Mouse (Mus musculus) stomach, postnatal 0 days (tissue): Measurements from ENCODE around the gene Lrrc32. TPM values are rescaled to one million over a fixed set of nuclear protein-coding genes. Genes with fewer than 3 reads are reported as not detected.

ENCODE experiments used
- ATAC-seq: fragments of 200-750 bp; cut with Nextera tagmentation; 2 replicates; pipeline ENCODE4 v1.8.0; 2017; ENCODE audit not compliant: low FRiP score, low TSS enrichment
- DNase-seq: peaks from one replicate; pipeline ENCODE4 v3.0.0-alpha.2; 2016; ENCODE audit warnings: low spot score
- H3K27ac ChIP-seq: fragments of 300-500 bp; sonication (generic); replicated peaks from 2 replicates; pipeline ENCODE4 v1.5.1; 2014; ENCODE audit warnings: mild to moderate bottlenecking, control low read depth
- H3K27me3 ChIP-seq: fragments of 300-500 bp; sonication (generic); 2 replicates; pipeline ENCODE4 v1.6.1; 2014; ENCODE audit warnings: low read length; ENCODE audit not compliant: control insufficient read depth, insufficient read depth
- H3K36me3 ChIP-seq: fragments of 300-500 bp; sonication (generic); 2 replicates; pipeline ENCODE4 v1.6.1; 2014; ENCODE audit warnings: low read length, mixed read lengths; ENCODE audit not compliant: control insufficient read depth, insufficient read depth
- H3K4me1 ChIP-seq: fragments of 300-500 bp; sonication (generic); replicated peaks from 2 replicates; pipeline ENCODE4 v1.6.1; 2014; ENCODE audit warnings: antibody characterized with exemption; ENCODE audit not compliant: control insufficient read depth, insufficient read depth
- H3K4me2 ChIP-seq: fragments of 300-500 bp; sonication (generic); replicated peaks from 2 replicates; pipeline ENCODE4 v1.6.1; 2014; ENCODE audit warnings: low read depth, mild to moderate bottlenecking, control low read depth, moderate library complexity
- H3K4me3 ChIP-seq: fragments of 300-500 bp; sonication (generic); 2 replicates; pipeline ENCODE4 v1.5.1; 2014; ENCODE audit warnings: low read depth, low read length, control low read depth
- H3K9ac ChIP-seq: fragments of 300-500 bp; sonication (generic); 2 replicates; pipeline ENCODE4 v1.6.1; 2014; ENCODE audit warnings: mild to moderate bottlenecking, low read length, control low read depth, mixed read lengths
- H3K9me3 ChIP-seq: fragments of 300-500 bp; sonication (generic); 2 replicates; pipeline ENCODE4 v1.6.1; 2016; ENCODE audit warnings: low read length; ENCODE audit not compliant: control insufficient read depth
- CTCF ChIP-seq: IDR thresholded peaks from 2 replicates; pipeline ENCODE4 v1.5.1; 2016; ENCODE audit warnings: antibody characterized with exemption, low read depth, mild to moderate bottlenecking, moderate library complexity
- EP300 ChIP-seq: optimal IDR thresholded peaks from 2 replicates; pipeline ENCODE3; 2016; ENCODE audit warnings: antibody characterized with exemption
- WGBS: fragments of 180-500 bp; shearing (Covaris S2); extraction: QIAGEN DNeasy Blood & Tissue Kit; methylation state at CpG from one replicate; pipeline ENCODE4 v1.1.7; 2014; 5-methylcytosine and 5-hydroxymethylcytosine counted together
- polyA plus RNA-seq: library from polyadenylated mRNA; unstranded; fragments of >200 nt; fragmentation: Nextera tagmentation; extraction: Ambion mirVana; gene quantifications from 2 replicates; pipeline ENCODE4 v1.2.1, GENCODE M21; 2015

Gene Lrrc32
- polyA plus RNA-seq, 1 experiment from 2014 or later = 3.6 TPM

DNA sequence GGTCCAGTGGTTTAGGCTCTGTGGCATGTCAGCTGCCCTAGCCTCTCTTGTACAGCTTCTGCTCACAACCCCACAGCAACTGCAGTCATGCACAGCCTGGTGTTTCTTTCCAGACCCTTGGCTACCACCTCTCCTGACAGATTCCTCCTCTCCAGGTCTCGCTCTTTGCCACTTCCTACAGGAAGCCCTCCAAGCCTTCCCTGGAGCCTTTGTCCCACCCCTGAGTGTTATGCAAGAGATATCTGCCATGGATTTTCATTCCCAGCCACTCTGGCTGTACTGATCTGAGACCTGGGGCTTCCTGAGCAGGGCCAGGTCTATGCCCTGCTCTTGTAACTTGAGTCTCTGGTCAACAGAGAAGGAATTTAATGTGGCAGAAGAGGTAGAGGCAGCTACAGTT is 8.6 kb upstream of the Lrrc32 start:
- no peaks in the 10 kb centered on the region for H3K36me3 ChIP-seq
- TF ChIP-seq CTCF (no peak), EP300 (no peak)
- H3K4me2 ChIP-seq = no peak overlapping the region
- H3K9me3 ChIP-seq = no peaks in the 10 kb centered on the region
- H3K4me3 ChIP-seq = no peak overlapping the region
- H3K9ac ChIP-seq = no peak overlapping the region
- H3K27me3 ChIP-seq = no peaks in the 10 kb centered on the region
- WGBS = 86% methylated on average over 1 of the region's 1 CpGs
- DNase-seq (no peak), ATAC-seq (no peak)
- H3K4me1 ChIP-seq = no peaks in the 10 kb centered on the region; the same call in 1 of the 2 replicates
- no peak overlapping the region for H3K27ac ChIP-seq

DNA sequence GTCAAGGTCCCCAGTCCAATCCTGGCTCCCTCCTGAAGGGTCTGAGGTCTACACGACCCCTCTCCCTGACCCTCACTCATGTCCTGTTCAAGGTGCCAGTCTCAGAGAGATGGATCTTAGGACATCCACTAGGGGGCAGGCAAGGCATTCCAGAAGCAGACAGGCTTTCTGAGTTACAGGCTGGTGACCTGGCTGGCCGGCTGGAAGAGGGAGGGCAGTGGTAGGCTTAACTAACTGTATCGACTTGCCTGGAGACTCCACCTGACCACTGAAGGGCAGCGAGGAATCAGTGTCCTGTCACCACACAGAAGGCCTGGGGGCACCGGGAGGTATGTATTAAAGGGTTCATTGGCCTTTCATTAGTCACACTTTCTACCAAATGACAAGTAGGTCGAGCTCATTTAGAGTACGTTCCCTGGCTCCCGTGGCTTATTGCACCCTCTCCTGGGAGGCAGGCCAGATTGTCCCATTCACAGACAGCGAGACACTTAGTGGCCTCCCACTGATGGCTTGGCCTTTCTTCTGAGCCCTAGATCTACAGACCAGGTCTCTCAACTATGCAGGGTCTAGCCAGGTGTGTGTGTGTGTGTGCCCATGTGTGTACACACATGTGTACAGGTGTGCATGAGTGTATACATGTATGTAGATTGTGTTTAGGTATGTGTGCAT is 7.9 kb upstream of the Lrrc32 start:
- no peaks in the 10 kb centered on the region for H3K9me3 ChIP-seq
- peak; percentile 80 for DNase-seq
- no peak overlapping the region for H3K9ac ChIP-seq
- no peak overlapping the region for H3K4me2 ChIP-seq
- peak; percentile 58 for ATAC-seq
- H3K27me3 ChIP-seq = no peaks in the 10 kb centered on the region
- H3K36me3 ChIP-seq = no peaks in the 10 kb centered on the region
- 16% methylated on average over 9 of the region's 9 CpGs for WGBS
- H3K27ac ChIP-seq = no peak overlapping the region
- H3K4me1 ChIP-seq = peaks cover 3% of the 10 kb centered on the region
- no peak overlapping the region for H3K4me3 ChIP-seq
- TF ChIP-seq EP300 (no peak), CTCF (peak; percentile 100)

DNA sequence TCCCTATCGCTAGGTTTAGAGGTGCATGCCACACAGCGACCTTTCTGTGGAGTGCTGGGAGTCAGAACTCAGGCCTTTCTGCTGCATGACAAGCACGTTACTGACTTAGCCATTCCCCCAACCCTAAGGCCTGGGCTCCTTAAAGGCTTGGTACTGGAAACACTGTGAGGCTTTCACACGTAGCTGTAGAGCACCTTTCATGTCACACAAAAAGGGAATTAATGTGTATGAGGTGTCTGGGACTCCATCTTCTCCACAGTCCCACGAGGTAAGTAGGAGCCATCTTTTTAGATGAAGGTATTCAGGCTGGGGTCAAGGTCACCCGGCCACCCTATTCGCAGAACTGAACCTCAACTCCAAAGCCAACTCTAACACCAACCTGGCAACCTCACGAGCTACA is 7.2 kb upstream of the Lrrc32 start:
- peaks cover 3% of the 10 kb centered on the region for H3K4me1 ChIP-seq
- no peak for ATAC-seq
- no peaks in the 10 kb centered on the region for H3K27me3 ChIP-seq
- no peak for DNase-seq
- WGBS = 82% methylated on average over 8 of the region's 8 CpGs
- no peaks in the 10 kb centered on the region for H3K9me3 ChIP-seq
- H3K36me3 ChIP-seq = no peaks in the 10 kb centered on the region
- no peak overlapping the region for H3K9ac ChIP-seq
- TF ChIP-seq EP300 (no peak), CTCF (no peak)
- H3K4me3 ChIP-seq = no peak overlapping the region
- no peak overlapping the region for H3K27ac ChIP-seq
- H3K4me2 ChIP-seq = no peak overlapping the region

DNA sequence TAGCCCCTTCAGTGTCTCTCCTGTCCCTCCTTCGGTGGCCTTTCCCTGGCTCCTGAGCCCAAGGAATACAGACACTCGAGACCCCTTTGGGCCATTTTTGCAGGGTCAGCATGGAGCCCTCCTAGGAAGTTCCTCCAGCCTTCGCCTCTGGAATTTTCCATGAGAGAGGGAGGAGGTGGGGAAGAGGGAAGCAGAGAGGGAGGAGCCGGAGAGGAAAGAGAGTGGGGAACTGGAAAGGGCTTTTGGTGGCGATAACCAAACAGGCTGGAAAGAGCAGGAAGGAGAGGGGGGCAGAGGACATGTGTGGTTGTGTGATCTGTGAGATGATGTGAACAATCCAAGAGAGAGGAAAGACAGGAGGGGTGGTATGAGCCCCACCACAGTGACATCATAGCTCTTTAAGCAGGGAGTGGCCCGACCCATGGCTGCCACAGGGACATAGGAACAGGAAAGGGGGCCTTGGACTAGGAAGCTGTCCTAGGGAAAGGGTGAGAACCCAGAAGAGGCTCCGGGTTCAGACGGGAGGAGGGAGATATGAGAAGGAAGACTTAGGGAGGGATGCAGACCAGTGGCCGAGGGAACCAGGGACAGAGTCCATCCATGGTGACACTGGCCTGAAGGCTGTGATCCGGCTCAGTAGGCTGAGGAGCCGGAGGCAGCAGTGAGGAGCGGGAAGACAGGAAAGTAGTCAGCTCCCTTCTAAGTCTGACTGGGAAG is 6.4 kb upstream of the Lrrc32 start:
- H3K4me1 ChIP-seq = peaks cover 3% of the 10 kb centered on the region
- no peak overlapping the region for H3K4me3 ChIP-seq
- H3K9ac ChIP-seq = 0 out of 2 replicates have a peak overlapping the region, but pooled peaks have one; percentile 2
- H3K36me3 ChIP-seq = no peaks in the 10 kb centered on the region
- H3K4me2 ChIP-seq = no peak overlapping the region
- H3K9me3 ChIP-seq = no peaks in the 10 kb centered on the region
- H3K27ac ChIP-seq = peak overlapping the region; percentile 82
- WGBS = 41% methylated on average over 12 of the region's 12 CpGs
- DNase-seq (no peak), ATAC-seq (peak; percentile 28; the same call in 1 of the 2 replicates)
- TF ChIP-seq EP300 = no peak
- TF ChIP-seq CTCF = no peak
- no peaks in the 10 kb centered on the region for H3K27me3 ChIP-seq

DNA sequence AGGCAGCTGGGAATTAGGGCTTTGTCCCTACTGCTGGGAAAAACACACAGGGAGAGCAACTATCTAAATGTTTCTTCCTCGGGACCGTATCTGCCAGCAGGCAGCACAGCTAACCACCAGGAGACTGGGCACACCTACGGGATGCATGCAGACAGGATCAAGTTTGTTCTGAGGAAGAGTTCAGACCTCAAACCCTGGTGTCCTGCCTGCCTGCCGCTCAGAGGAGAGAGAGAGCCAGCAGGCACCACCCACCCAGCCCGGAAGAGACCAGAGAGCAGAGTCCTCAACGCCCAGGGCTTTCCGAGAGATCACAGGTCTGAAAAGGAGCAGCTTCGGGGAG is 5.8 kb upstream of the Lrrc32 start:
- Histone ChIP-seq H3K36me3 (no peaks in the 10 kb centered on the region), H3K27me3 (no peaks in the 10 kb centered on the region), H3K9me3 (no peaks in the 10 kb centered on the region), H3K27ac (peak overlapping the region; percentile 82), H3K9ac (peak overlapping the region; percentile 2; the same call in 1 of the 2 replicates), H3K4me2 (no peak overlapping the region), H3K4me3 (no peak overlapping the region), H3K4me1 (peaks cover 3% of the 10 kb centered on the region)
- TF ChIP-seq EP300 (no peak), CTCF (no peak)
- no peak for ATAC-seq
- WGBS = 24% methylated on average over 8 of the region's 8 CpGs
- no peak for DNase-seq

DNA sequence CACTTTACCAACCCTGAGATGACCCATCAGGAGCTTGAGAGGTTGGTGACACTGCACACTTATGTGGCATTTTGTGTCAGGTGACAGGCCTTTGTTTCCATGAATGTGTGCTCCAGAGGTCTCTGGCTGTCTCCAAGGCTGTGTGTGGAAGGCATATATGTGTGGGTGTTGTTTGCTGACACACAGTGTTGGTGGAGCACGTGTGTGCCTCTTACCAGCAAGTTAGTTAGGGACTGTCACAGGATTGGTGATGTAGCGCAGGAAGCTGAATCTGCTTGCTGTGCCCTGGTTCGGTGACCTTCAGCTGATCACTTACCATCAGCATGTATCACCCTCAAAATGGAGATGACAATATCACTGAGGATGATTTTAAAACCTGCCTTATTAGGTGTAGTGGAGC is 4.2 kb upstream of the Lrrc32 start:
- Histone ChIP-seq H3K4me1 (peaks cover 3% of the 10 kb centered on the region), H3K9ac (no peak overlapping the region), H3K4me3 (no peak overlapping the region), H3K27me3 (no peaks in the 10 kb centered on the region), H3K4me2 (no peak overlapping the region), H3K36me3 (no peaks in the 10 kb centered on the region), H3K27ac (no peak overlapping the region), H3K9me3 (no peaks in the 10 kb centered on the region)
- ATAC-seq (no peak), DNase-seq (no peak)
- 77% methylated on average over 3 of the region's 3 CpGs for WGBS
- TF ChIP-seq EP300 (no peak), CTCF (no peak)
